Mouse (Mus musculus) left cerebral cortex, adult 11 months (tissue): Measurements from ENCODE around the gene Taok1.
A peak's percentile ranks its signal among the peaks of the same experiment; 100 is the strongest.

Experiments used
- DNase-seq: peaks from one replicate; pipeline ENCODE4 v3.0.0; 2022; ENCODE audit warnings: low spot score

Taok1 gene

DNA sequence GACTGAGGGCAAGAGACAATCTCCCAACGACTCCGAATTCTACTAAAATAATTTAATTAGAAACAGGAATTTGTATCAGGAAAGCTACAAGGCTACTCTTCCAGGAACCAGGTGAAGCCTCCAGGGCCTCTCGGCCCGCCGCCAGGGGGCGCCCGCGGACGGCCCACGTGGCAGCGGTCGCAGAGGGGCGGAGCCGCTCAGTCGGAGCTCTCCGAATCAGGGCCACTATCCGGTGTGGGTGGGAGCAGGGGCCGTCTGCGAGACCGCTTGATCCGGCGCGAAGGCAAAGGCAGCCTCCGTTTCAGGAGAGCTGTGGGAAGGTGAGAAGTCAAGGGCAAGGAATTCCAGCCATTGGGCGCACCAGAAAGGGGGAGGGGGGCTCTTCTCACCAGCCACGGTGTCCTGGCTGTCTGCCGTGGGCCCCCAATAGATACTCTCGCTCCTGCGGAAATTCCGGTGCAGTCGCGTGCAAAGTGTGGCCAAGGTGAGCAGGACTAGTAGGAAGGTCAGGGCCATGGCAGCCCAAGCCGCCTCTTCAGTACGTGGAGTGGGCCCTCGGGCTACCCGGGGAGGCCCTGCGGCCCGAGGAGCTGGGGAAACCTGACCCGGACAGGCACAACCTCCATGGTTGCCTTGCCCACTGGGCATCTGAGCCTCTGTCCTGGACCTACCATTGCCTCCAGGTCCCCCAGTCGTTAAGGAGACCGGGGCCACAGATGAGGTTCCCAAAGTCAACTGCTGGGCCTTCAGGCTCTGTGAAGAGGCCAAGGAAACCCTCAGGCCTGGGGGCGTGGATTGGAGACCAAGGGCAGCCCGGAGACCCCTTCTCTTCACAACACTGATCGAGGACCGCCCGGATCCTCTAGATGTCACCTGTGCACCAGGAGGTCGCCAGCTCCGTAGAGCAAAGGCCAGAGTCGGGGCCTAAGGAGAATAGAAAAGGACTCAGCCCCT lies 99.3 kb downstream of the Taok1 start:
- DNase-seq = no peak

DNA sequence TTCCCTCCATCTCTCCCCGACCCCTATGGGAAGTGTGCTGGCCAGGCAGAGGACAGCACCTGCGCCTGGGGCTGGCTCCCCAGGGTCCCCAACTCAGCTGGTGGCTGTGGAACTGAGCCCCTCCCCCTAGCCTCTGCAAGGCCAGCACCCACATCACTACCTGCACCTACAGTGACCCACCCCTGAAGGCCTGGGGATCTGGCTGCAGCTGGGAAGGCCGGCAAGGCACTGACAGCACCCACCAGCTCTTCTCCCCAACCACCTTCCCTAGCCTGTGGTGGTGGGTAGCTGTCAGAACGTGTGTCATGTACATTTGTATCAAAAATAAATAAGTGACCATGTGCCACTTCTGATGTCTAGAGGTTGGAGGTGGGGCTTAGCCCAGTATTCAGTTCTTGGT lies 100.2 kb downstream of the Taok1 start:
- no peak for DNase-seq

- no peak for DNase-seq
Measured at GRCm38 (mm10) chr11:77506941-77507340, 100.7 kb downstream of the Taok1 start.

DNA sequence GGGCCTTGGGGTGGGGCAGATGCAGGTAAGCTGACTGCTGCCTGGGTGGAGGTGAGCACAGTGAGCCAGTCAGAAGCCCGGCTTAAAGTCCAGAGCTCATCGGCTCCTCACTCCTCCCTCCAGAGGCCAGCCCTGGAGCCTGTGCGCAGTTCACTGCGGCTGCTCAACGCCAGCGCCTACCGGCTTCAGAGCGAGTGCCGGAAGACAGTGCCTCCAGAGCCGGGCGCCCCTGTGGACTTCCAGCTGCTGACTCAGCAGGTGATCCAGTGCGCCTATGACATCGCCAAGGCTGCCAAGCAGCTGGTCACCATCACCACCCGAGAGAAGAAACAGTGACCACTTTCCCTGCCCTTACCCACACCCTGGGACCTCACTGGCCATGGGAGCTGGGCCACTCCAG lies 101.3 kb downstream of the Taok1 start:
- DNase-seq = no peak

DNA sequence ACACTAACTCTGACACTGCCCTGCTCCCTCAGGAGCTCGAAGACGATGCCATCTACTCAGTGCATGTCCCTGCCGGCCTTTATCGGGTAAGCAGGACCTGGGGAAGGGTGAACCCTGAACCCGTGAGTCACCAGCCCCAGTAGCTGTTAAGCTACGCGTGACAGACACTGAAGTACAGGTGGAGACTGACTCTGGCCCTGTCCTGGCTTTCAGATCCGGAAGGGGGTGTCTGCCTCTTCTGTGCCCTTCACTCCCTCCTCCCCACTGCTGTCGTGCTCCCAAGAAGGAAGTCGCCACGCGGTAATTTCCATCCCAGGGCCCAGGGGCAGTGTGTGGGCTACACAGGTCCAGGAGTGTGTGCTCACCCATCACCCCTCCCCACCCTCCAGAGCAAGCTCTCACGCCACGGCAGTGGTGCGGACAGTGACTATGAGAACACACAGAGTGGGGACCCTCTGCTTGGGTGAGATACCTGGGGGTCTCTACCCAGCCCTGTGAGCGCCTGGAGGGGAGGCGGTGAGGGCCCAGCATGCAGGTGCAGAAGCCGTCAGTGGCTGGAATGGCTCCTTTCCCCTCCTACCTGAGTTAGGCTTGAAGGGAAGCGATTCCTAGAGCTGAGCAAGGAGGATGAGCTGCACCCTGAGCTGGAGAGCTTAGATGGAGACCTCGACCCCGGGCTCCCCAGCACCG lies 102.2 kb downstream of the Taok1 start:
- DNase-seq = no peak

DNA sequence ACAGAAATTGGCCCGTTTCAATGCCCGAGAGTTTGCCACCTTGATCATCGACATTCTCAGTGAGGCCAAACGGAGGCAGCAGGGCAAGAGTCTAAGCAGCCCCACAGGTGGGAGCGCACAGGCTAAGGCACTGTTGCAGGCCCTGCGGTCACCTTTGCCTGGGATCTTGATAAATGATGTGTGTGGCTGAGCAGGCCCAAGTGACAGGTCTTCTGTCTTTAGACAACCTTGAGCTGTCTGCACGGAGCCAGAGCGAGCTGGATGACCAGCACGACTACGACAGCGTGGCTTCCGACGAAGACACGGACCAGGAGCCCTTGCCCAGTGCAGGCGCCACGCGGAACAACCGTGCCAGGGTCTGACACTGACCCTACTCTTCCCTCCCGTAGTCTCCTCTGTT lies 103.2 kb downstream of the Taok1 start:
- no peak for DNase-seq

DNA sequence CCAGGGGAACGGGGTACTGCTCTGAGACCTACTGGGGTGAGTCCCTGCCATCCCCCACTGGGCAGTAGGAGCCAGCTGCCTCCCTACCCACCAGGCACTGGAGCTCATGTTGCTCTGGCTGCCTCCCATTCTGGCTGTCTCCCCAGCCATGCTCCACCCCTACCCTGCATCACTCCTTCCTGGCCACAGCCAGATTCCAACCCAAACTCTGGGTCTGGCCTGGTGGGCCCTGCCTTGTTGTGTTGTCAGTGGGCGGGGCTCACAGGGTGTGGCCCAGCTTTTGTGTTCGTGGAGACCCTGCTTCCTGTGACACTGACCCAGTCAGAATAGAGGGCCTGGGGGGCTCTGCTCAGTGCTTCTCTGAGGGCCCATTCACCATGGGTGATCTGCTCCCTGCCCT lies 104.1 kb downstream of the Taok1 start:
- DNase-seq = no peak

- no peak for DNase-seq
Measured at GRCm38 (mm10) chr11:77502481-77502880, 105.1 kb downstream of the Taok1 start.

GRCm38 (mm10) chr11:77501971-77502370 lies 105.6 kb downstream of the Taok1 start:
- no peak for DNase-seq

- no peak for DNase-seq
Measured at GRCm38 (mm10) chr11:77501392-77501791, 106.2 kb downstream of the Taok1 start.

- DNase-seq = no peak
Measured at GRCm38 (mm10) chr11:77500361-77501325, 107.0 kb downstream of the Taok1 start.

DNA sequence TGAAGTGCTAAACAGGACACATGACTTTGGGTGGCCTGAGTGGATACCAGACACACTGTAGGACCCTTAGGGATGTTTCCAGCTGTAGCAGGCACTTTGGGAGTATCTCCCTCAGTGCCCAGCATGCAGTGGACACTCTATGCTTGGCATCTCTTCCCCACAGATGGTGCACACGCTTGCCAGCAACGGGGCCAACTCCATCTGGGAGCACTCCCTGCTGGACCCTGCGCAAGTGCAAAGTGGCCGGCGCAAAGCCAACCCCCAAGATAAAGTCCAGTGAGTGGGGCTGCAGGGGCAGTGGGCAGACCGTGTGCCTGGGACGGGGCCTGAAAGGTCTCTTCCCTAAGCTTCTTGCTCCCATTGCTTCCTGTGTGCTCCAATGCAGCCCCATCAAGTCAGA lies 108.3 kb downstream of the Taok1 start:
- no peak for DNase-seq

DNA sequence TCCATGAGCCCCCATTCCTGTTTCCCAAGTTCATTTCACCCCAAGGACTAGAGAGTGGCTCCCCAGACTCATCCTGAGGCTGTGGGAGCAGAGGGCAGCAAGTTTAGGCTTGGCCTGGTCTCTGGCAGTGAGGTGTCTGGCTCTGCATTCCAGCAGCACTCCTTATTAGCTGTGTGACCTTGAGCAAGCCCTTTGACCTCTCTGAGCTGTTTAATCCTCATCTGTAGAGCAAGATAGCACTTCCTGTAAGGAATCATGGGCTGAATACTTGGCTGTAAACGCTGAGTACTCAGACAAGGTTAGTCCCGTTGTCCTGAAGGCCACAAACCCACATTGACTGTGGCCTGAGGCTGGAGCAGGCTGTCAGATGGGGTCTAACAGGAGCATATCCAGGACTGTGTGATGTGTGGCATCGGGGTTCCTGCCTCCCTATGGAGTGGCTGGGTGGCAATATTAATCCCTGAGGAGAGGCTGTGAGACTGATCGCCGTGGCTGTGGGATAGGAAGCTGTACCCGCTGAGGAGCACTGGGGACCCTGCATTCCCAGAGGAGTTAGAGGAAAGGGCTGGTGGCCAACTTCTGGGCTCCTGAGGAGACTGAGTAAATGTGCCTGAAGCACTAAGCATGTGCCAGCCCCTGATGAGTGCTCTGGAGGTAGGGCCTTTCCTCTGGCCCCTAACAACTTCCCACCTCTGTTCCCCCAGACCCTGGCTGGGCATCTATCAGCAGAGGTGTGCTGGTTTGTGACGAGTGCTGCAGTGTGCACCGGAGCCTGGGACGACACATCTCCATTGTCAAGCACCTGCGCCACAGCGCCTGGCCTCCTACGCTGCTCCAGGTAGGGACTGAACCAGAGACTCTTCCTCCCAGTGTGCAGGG lies 109.1 kb downstream of the Taok1 start:
- no peak for DNase-seq

GRCm38 (mm10) chr11:77497851-77498250 lies 109.8 kb downstream of the Taok1 start:
- no peak for DNase-seq

DNA sequence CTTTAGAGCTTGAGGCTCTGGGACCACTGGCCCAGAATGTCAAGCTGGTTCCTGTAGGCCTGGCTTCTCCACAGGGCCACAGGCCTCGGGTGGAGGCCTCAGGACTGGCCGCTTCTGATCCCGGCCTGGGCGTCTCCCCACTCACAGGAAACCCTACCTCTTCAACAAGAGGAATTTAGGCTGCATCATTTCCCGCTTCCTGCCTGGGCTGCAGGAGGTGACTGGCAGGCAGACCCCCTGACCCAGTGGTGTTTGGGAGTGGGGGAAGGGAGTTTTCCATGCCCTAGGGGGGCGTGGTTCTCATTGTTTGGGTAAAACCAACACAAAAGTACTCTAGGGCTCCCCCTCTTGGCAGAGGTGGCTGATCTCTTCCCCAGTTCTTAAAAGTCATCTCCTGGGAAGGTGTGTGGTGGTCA lies 110.3 kb downstream of the Taok1 start:
- DNase-seq = no peak

DNA sequence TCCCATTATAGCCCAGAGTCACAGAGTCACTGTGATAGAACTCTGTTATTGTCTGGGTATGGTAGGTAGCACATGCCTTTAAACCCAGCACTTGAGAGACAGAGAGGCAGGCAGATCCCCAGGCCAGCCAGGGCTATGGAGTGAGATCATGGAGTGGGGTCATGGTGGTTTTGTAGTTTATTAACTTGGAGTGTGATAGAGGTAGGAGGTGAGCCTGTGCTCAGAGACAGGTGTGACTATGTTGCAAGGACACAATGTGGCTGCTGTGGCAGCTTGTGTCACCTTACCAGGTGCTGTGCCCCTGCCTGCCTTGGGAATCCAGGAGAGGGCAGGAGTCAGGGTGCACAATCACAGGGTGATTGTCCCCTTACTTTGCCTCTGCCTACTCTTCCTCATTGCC lies 112.1 kb downstream of the Taok1 start:
- DNase-seq = no peak

GRCm38 (mm10) chr11:77494782-77495181 lies 112.8 kb downstream of the Taok1 start:
- no peak for DNase-seq

DNA sequence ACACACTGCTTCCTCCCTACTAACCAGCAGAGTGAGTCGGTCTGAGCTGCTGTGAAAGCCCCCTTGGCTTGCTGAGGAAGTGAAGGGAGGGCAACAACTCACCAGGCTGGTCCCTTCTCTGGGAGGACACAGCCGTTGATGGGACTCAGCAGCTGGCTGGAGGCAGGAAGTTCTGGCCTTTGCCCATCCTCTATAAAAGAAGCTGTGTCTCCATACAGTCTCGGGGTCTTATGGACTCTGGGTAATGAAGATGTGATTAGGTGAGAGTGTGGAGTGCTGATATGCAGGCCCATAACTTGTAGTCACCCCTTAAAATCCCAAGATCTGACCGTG lies 113.3 kb downstream of the Taok1 start:
- no peak for DNase-seq

DNA sequence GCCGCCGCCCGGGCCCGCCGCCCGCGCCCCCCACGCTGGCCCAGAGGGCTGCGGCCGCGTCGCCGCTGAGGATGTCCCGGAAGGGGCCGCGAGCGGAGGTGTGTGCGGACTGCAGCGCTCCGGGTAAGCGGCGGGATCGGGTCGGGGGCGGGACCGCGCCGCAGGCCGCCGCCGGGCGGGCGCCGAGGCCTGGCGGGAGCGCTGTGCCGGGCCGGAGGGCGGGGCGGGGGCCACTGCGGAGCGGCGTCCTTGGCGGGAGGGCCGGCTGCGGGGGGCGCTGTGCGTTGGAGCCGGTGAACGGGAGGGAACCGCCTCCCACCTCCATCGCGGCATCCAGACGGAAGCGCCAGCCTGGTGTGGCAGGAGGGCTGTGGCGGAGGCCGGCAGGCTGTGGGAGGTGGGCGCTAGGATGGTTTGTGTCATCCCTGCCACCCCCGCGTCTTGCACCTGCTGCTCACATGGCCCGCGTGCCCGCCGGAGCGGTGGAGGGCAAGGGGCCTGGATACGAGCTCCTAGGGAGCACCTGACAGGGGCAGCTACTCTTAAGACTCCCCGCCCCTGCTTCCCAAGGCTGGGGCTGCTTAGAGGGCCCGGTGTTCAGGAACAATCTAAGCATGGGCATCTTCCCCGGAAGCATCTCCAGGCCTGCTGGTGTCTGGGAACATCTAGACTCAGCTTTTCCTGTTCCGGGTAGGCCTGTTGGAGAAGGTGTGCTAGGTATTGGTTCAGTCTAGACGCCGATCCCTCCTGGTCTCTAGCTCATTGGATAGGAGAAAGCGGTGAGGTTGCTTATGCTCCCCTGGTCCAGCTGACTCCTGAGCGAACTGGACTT lies 113.9 kb downstream of the Taok1 start, which contains the start of gene Git1:
TSS of gene Git1 (plus strand) at position 51 of the 832 bp plus-strand sequence.
- no peak for DNase-seq

- peak; percentile 86 for DNase-seq
Measured at GRCm38 (mm10) chr11:77492911-77493332, 114.7 kb downstream of the Taok1 start.
